Mouse (Mus musculus) lung, postnatal 14 days (tissue): Measurements from ENCODE around the gene Cox6a2.

ENCODE experiments used
- DNase-seq: peaks from one replicate; pipeline ENCODE4 v3.0.0; 2021

Gene Cox6a2

DNA sequence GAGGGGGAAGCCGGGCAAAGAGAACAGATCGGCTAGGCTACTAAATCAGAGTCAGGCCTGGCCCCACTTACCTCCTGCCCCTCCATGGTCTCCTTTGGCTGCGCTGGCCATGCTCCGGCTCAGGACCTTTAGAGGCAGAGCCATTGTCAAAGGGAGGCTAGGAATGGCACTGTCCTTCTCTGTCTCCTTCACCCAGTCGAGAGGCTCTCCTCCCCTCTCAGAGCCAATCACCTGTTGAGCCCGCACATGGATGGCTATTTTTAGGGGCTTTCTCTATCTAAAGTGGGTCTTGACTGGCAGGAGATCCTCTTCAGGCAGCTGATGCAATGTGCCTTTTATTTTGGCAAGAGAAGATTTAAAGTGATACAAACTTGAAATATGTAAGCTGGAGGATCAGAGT is at the start of gene Cox6a2:
Gene Cox6a2 (minus strand): TSS at position 236 of the 400 bp plus-strand sequence.
- no peak for DNase-seq

DNA sequence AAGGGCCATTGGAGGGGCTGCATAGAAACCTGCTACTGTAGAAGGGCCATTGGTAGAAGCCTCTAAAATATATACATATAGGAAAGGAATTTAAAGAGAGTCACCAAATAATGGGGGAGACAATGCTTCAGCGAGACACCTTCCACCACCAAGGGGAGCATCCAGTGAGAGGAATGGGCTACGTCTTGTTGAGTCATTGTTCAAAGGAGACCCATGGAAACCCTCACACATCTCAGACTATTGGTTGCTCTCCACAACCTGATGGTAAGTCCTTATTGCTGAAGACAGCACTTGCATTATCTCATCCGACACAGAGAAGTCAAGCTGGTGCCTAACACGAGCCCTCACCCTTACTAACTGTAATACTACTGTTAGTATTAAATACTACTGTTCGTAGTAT is 49.6 kb upstream of the Cox6a2 start:
- no peak for DNase-seq

DNA sequence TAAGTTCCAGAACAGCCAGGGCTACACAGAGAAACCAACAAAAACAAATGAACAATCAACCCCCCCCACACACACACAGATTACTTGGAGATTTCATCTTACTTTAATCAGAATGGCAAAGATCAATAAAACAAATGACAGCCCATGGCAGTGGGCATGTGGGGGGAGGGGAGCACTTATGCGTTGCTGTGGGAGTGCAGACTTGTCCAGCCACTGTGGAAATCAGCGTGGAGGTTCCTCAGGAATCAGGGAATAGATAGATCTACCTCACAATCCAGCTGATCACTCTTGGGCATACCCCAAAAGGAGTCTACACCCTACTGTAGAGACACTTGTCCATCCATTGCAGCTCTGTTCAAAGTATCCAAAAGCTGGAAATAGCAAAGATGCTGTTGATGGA is 48.8 kb upstream of the Cox6a2 start:
- DNase-seq = no peak

DNA sequence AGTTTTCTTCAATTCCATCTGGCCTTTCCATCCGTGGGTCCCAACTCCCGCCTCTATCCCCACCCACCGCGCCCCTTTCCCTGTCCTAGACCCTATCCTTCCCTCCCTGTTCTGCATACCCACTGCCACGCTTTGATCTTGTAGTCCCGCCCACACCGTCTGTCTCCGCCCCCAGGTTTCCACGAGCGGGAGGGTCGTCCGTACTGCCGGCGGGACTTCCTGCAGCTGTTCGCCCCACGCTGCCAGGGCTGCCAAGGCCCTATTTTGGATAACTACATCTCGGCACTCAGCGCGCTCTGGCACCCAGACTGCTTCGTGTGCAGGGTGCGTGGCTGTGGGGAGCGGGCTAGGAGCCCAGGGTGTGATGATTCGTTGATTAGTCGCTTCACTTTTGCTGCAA is 46.4 kb upstream of the Cox6a2 start:
- DNase-seq = peak; percentile 39

DNA sequence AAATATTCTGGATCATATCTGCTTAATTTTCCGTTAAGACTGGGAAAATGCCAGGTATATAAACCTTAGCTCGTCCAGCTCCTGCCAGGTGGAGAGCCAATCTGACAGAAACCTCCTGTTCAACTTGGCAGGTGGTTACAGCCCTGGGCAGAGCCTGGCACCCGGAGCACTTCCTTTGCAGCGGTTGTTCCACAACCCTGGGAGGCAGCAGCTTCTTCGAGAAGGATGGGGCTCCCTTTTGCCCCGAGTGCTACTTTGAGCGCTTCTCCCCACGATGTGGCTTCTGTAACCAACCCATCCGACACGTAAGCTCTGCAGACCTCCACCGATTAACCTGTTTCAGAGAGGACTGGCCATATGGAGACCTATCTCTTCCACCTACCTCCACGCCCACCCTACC is 45.8 kb upstream of the Cox6a2 start:
- no peak for DNase-seq

DNA sequence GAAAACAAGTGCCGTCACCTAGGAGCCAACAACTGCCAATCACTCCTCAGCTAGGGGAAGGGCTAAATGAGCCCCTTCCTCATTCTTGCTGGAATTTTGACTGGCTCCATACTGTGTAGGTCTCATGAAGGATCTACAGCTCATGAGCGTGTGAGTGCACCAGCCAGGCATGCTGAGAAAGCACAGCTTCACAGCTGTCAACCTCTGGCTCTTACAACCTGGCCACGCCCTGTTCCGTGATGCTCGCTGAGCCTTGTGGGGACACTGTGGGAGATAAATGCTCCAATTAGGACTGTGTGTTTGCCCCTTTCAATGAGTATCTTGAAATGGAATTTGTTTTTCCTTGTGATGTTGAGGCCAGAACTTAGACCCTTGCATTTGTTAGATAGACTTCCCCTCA is 43.8 kb upstream of the Cox6a2 start:
- DNase-seq = no peak

DNA sequence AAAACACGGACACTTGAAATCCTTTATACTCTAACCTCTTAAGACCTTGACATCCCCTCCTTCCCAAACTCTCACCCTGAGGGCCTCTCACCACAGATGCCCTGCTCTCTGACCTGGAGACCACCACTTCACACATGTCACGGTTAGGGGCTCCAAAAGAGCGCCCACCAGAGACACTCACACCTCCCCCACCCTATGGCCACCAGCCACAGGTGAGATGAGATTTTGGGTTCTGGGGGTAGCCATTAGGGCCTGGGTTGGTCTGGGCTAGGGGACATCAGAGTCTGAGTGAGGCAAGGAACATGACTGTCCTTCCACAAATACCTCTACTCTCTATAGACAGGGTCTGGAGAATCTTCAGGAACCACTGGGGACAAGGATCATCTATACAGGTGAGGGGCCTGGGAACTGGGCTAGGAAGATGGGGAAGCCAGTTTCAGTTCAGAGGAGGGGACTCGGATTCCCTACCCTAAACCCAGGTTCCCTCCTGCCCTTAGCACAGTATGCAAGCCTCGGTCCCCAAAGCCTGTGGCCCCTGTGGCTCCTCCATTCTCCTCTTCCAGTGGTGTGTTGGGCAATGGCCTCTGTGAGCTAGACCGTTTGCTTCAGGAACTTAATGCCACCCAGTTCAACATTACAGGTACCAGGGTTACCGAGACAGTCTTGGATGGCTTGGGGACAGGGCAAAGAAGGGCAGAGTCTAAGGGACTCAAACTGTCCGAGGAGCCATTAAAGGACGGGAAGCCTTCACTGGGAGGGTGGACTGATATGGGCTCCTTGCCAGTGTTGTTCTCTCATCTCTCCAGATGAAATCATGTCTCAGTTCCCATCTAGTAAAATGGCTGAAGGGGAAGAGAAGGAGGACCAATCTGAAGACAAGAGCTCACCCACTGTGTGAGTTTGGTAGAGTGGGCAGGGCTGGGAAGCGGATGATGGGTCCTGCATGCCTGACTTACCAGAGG is 42.2 kb upstream of the Cox6a2 start:
- no peak for DNase-seq

DNA sequence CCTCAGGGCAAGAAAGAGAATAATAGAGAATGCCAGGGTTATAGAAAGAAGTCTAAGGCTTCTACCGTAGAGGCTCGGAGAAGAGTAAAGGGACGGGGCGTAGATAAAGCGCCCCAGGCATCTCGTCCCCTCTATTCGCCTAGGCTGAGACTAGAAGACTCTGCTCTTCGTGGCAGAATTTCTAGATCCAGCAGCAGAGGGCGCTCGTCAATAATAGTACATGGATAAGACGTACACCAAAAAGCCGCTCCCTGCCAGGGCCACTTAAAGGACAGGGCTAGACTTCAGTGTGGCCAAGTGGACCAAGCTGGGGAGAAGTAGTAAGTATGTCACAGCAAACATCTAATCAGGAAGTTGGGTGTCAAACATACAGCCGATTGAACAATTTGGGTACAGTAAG is 41.3 kb upstream of the Cox6a2 start:
- peak; percentile 95 for DNase-seq

DNA sequence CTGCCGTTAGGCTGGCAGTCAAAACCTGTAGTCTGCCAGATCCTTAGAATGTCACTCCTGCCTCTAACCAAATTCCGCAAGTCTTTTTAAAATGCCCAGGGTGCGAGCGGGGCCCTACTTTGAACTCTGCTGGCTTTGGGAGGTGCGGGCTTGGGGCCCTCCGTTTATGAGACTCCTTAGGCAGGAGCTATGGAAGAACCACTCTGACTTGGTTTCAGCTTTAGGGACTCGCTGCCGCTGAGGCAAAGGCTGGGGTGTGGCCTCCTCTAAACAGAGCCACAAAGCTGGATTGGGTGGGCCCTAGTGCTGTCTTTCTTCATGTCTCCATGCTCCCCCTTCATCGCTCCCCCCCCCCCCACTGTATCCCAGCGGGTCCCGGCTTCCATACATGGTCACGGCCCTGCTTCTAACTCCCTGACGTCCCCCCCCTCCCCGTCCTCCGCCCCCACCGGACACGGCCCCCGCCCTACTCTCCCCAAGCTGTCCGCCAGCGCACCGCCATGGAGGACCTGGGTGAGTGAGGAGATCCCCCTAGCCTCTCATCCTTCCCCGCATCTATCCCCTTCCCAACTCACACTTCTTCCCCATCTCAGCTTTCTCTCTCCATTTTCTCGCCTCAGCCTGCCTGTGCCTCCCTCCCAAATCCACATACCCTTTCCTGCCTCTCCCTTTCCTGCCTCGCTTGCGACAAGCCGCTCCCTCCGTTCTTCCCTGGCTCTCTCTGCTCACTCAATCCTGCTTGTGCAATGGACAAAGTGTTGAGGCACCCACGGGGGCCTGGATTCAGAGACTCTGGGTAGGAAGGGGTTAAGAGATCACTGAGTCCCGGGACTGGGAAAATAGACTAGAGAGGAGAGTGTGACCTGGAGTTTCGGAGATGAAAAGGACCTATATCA is 40.6 kb upstream of the Cox6a2 start, which contains the start of gene Tgfb1i1:
Gene Tgfb1i1 (plus strand): TSS at position 317 of the 896 bp plus-strand sequence.
- peak; percentile 76 for DNase-seq

DNA sequence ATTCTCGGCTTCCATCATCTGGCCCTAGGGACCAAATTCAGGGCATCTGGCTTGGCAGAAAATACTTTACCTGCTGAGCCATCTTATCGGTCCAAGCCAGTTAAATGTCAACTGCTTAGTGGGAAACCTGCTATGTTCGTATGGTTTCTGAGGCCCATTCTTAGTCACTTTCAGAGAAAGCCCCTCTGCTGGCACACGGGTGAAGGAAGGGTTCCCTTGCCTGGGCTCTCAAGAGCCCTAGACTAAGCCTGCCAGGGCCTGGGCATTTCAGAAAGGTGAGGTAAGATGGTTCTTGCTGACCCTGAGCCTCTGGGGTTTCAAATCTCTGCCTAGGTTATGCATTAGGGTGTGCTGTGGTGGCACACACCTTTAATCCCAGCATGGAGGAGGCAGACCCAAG is 39.4 kb upstream of the Cox6a2 start:
- no peak for DNase-seq

DNA sequence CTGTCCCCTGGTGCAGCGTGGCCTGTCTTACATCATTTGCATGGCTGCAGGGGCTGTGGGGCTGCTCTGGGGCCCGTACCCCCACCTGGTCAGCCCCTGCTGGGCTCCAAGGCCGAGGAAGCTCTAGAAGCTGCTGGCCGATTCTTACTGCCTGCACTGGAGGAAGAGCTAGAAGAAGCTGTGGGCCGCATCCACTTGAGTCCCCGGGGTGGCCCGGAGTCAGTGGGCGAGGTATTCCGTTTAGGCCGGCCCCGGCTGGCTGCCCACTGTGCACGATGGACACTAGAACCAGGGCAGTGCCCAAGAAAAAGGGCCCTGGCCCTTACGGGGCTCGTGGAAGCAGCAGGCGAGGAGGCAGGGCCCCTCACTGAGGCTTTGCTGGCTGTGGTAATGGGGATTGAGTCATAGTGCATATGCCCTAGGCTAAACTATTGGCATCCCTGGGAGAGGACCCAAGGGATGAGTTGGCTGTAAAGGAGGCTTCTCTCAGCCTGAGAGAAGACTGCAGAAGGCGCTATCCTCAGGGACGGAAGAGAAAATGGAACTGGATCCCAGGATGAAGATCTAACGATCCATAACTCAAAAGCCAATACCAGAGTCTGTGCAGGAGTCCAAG is 38.3 kb upstream of the Cox6a2 start:
- DNase-seq = no peak

DNA sequence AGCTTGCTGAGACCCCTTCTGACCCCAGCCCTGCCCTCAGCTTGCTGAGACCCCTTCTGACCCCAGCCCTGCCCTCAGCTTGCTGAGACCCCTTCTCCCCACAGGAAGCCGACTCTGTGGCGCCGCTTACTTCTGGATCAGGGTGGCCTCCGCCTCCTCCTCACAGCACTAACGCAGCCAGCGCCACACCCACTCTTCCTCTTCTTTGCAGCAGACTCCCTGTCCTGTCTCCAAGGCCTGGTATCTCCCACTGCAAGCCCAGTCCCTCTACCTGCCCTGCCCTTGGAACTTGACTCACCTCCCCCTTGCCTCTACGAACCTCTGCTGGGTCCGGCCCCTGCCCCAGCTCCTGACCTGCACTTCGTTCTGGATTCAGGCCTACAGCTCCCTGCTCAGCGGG is 37.7 kb upstream of the Cox6a2 start:
- DNase-seq = no peak

DNA sequence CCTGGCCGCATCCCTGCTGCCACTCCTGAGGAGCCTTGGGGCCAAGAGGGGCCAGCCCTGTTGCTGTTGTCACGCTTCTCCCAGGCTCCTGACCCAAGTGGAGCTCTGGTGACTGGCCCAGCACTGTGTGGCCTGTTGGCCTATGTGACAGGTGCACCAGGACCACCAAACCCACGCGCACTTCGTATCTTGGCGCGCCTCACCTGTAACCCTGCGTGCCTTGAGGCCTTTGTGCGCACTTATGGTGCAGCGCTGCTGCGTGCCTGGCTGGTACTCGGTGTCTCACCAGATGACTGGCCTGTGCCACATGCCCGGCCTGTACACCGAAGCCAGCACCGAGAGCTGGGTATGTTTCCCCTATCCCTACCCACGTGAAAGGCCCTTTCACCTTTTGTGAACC is 36.1 kb upstream of the Cox6a2 start:
- DNase-seq = no peak

DNA sequence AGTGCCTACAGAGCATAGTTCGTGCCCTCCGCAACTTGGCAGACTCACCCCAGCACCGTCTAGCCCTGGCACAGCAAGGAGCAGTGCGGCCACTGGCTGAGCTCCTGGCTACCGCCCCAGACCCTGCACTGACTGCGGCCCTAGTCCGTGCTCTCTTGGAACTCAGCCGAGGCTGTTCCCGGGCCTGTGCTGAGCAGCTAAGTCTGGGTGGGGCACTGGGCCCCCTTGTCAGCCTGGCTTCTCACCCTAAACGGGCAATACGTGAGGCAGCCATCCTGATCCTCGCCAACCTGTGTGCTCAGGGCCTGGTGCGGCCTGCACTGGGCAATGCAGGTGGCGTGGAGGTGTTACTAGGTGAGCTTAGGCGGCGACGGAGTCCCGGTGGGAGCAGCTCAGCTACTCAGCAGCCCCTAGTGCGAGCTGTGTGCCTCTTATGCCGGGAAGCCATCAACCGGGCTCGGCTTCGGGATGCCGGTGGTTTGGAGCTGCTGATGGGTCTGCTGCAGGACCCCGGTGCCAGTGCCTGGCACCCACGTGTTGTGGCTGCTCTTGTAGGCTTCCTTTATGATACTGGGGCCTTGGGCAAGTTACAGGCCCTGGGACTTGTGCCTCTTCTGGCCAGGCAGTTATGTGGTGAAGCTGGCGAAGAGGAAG is 34.1 kb upstream of the Cox6a2 start:
- no peak for DNase-seq

DNA sequence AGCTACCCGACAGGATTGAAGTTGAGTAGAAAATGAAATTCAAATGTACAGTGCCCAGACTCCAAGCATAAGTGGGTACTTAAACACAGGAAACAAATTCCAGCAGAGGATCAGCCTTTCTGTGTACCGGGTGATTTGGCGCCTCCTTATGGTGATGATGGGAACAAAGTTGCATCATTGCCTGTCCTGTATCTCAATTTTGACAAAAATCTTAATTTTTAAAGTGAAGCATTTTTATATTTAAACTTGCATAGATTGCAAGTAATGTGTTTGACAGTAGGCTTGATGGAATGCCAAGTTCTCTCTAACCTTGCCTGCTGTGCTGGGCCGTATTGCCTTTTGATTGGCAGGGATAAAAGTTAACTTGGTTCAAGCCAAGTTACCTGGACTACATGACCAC is 32.8 kb upstream of the Cox6a2 start:
- peak; percentile 63 for DNase-seq

DNA sequence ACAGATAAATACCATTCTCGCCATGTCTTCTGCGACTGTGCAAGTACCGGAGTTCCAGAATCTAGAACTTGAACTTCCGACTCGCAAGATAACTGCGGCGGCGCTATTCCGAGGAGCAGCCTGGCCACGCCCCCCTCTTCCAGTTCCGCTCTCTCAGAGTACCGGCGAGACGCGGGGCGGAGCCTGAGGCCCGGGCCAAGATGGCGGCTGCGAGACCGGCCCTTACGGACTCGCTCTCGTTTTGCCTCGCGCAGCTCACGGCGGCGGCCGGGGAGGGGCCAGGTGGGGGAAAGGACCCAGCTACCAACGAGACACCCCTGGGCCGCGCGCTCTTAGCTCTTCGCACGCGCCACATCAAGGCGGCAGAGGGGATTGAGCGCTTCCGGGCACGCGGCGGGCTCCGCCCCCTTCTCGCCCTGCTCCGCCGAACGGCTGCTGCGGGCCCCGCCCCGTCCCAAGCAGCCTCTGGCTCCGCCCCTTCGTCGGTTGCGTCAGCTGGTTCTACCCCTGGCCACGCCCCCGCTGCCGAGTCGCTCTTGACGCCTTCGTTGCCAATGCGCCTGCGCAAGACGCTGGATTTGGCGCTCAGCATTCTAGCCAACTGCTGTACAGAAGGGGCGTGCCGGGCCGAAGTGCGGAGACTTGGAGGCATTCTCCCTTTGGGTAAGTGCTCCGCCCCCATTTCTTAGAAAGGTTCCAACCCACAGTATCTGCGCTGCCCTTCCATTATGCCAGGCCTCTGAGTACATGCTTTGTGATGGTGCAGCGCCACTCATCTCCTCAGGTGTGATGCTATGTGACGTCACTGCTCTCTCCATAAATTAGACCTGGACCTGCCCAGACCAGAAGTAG is 32.0 kb upstream of the Cox6a2 start, which contains the start of gene 9130023H24Rik:
Gene 9130023H24Rik (minus strand): TSS at position 105 of the 852 bp plus-strand sequence.
- peak; percentile 100 for DNase-seq

DNA sequence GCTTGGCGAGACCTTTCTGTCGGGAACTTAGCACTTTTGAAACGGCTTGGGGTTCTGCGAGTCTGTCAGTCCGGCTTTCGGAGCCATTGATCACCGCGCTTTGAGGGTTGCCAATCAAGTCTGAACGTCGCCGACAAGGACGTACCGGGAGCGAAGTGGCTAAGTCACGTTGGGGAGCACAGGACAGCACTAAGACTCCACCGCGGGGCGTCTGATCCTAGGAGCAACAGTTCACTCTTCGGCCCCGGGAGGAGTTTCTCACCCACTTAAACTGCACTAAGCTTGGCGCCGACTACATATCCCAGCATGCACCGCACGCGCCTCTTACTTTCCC is 31.4 kb upstream of the Cox6a2 start:
- DNase-seq = no peak

DNA sequence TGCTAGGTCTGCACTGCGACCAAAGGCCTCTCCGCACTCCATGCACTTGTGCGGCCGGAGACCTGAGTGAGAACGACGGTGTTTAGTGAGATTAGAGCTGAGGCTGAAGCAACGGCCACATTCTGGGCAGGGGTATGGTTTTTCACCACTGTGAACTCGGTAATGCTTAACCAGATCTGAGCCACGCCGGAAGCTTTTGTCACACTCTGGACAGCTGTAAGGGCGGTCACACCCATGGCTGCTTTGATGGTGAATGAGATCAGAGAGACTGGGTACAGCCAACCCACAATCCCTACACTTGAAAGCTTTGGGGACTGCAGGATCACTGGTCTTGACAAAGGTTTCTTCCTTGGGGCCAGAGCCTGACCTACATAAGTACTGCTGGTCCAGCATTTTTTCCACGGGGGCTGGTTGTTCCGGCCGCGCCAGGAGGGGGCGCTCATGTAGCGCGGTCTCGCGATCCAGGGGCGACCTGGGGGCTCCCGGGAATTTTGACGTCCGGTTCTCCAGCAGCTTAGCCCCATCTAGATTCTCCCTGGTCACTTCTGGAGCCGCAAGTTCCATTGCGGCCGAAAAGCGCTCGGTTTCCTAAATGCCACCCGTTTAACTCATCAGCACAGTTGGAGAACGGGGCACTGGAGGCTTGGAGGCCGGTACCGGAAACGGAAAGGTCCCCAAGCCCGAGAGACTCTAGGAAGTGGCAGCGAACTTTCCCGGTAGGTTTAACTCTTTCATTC is 30.8 kb upstream of the Cox6a2 start, which contains the start of gene Armc5:
Gene Armc5 (plus strand): TSS at position 487 of the 737 bp plus-strand sequence.
- DNase-seq = peak; percentile 88

DNA sequence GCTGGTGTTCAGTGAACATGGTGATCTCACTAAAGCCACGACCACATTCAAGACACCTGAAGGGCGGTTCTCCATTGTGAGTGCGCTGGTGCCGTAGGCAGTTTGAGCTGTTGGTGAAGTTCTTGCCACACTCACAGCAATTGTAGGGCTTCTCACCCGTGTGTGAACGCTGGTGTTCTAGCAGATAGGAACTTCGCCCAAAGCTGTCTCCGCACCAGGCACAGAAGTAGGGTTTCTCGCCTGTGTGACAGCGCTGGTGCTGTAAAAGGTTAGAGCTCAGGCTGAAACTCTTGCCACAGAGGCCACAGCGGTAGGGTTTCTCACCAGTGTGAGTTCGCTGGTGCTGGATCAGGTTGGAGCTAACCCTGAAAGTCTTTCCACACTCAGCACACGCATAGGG is 30.2 kb upstream of the Cox6a2 start:
- no peak for DNase-seq

DNA sequence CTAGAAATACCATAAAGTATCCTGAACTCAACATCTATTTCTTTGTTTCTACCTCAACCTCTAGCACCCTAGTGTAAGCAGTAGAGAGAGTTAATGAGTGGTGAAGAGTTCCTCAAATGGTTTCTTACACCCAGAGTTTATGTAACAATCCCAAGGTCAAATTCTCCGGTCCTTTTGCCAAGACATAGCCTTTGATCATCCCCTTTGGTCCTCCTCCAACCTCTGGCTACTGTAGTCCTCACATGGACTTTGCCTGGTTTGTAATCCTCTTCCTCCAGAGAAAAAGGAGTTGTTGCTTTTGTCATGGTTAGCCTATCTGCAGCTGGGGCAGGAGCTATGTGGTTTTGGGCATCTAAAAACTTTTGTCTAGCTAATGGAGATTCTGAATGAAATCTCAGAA is 29.3 kb upstream of the Cox6a2 start:
- DNase-seq = no peak

DNA sequence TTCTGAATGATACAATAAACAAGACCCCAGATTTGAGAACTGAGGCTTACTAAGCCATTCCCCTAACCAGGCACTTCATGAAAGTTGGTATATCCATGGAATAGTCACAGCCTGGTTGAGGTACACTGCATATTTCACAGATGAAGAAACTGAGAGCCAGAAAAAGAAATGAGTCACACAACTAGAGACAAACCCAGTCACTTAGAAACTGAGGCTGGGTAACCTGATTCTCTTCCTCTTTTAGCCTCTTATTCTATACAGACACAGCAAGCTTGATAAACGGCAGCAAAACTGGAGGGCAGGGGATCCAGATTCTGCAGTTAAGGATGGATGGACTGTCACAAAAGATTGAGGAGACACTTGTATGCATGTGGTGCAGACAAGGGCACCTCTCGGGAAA is 28.6 kb upstream of the Cox6a2 start:
- DNase-seq = no peak
